Mouse (Mus musculus) stomach, embryonic 16.5 days (tissue): ENCODE data around the gene Dffb. TPM values are rescaled to one million over a fixed set of nuclear protein-coding genes. Genes with fewer than 3 reads are reported as not detected.

Experiments used
- ATAC-seq: fragments of 200-750 bp; cut with Nextera tagmentation; 2 replicates; pipeline ENCODE4 v1.8.0; 2017; ENCODE audit warnings: moderate number of reproducible peaks, moderate TSS enrichment; ENCODE audit not compliant: insufficient read depth, low FRiP score
- H3K27ac ChIP-seq: fragments of 300-500 bp; sonication (generic); 2 replicates; pipeline ENCODE4 v1.5.1; 2014; ENCODE audit warnings: low read length
- H3K27me3 ChIP-seq: fragments of 300-500 bp; sonication (generic); 2 replicates; pipeline ENCODE4 v1.6.1; 2014; ENCODE audit warnings: low read length, control low read depth, mixed read lengths; ENCODE audit not compliant: control insufficient read depth, insufficient read depth
- H3K36me3 ChIP-seq: fragments of 300-500 bp; sonication (generic); 2 replicates; pipeline ENCODE4 v1.6.1; 2014; ENCODE audit warnings: low read length; ENCODE audit not compliant: control insufficient read depth, insufficient read depth
- H3K4me1 ChIP-seq: fragments of 300-500 bp; sonication (generic); 2 replicates; pipeline ENCODE4 v1.6.1; 2014; ENCODE audit warnings: low read length, control low read depth, mixed read lengths; ENCODE audit not compliant: control insufficient read depth, insufficient read depth
- H3K4me2 ChIP-seq: fragments of 300-500 bp; sonication (generic); 2 replicates; pipeline ENCODE4 v1.6.1; 2014; ENCODE audit warnings: low read depth, low read length, mixed read lengths
- H3K4me3 ChIP-seq: fragments of 300-500 bp; sonication (generic); replicated peaks from 2 replicates; pipeline ENCODE4 v1.5.1; 2014; ENCODE audit warnings: mild to moderate bottlenecking, low read length
- H3K9ac ChIP-seq: fragments of 300-500 bp; sonication (generic); 2 replicates; pipeline ENCODE4 v1.6.1; 2014; ENCODE audit warnings: low read length
- H3K9me3 ChIP-seq: fragments of 300-500 bp; sonication (generic); replicated peaks from 2 replicates; pipeline ENCODE4 v1.6.1; 2016; ENCODE audit warnings: low read length, control low read depth; ENCODE audit not compliant: control insufficient read depth
- WGBS: fragments of 180-500 bp; shearing (Covaris S2); extraction: QIAGEN DNeasy Blood & Tissue Kit; methylation state at CpG from one replicate; pipeline ENCODE4 v1.1.7; 2014; 5-methylcytosine and 5-hydroxymethylcytosine counted together
- polyA plus RNA-seq: library from polyadenylated mRNA; unstranded; fragments of >200 nt; fragmentation: Nextera tagmentation; extraction: Ambion mirVana; gene quantifications from 2 replicates; pipeline ENCODE4 v1.2.1, GENCODE M21; 2015

Gene Dffb
- polyA plus RNA-seq, 1 experiment from 2014 or later = 12.8 TPM

GRCm38 (mm10) chr4:153951692-153952091 lies 23.2 kb downstream of the Dffb start:
- Histone ChIP-seq H3K27me3 (no peaks in the 10 kb centered on the region), H3K9ac (no peak overlapping the region), H3K4me2 (no peak overlapping the region), H3K4me3 (no peak overlapping the region), H3K4me1 (no peaks in the 10 kb centered on the region), H3K27ac (no peak overlapping the region), H3K36me3 (no peaks in the 10 kb centered on the region), H3K9me3 (no peaks in the 10 kb centered on the region)
- ATAC-seq = no peak
- 48% methylated on average over 5 of the region's 5 CpGs for WGBS

- 63% methylated on average over 3 of the region's 3 CpGs for WGBS
- ATAC-seq = no peak
- Histone ChIP-seq H3K9ac (no peak overlapping the region), H3K4me1 (no peaks in the 10 kb centered on the region), H3K9me3 (no peaks in the 10 kb centered on the region), H3K4me3 (no peak overlapping the region), H3K27ac (no peak overlapping the region), H3K27me3 (no peaks in the 10 kb centered on the region), H3K36me3 (no peaks in the 10 kb centered on the region), H3K4me2 (no peak overlapping the region)
Observed at GRCm38 (mm10) chr4:153951150-153951549, 23.8 kb downstream of the Dffb start.

GRCm38 (mm10) chr4:153950372-153950771 lies 24.6 kb downstream of the Dffb start:
- H3K36me3 ChIP-seq = no peaks in the 10 kb centered on the region
- H3K9ac ChIP-seq = no peak overlapping the region
- whole genome bisulfite sequencing = 64% methylated on average over 2 of the region's 2 CpGs
- no peaks in the 10 kb centered on the region for H3K4me1 ChIP-seq
- no peak overlapping the region for H3K4me2 ChIP-seq
- ATAC-seq = no peak
- H3K4me3 ChIP-seq = no peak overlapping the region
- H3K27me3 ChIP-seq = no peaks in the 10 kb centered on the region
- no peak overlapping the region for H3K27ac ChIP-seq
- H3K9me3 ChIP-seq = no peaks in the 10 kb centered on the region

GRCm38 (mm10) chr4:153945741-153946140 lies 29.2 kb downstream of the Dffb start:
- no peak overlapping the region for H3K9ac ChIP-seq
- H3K4me1 ChIP-seq = 0 out of 2 replicates have a peak, but pooled peaks cover 3% of the 10 kb centered on the region
- no peak overlapping the region for H3K27ac ChIP-seq
- no peak overlapping the region for H3K4me2 ChIP-seq
- H3K4me3 ChIP-seq = no peak overlapping the region
- H3K36me3 ChIP-seq = no peaks in the 10 kb centered on the region
- WGBS = 74% methylated on average over 6 of the region's 6 CpGs
- no peak for ATAC-seq
- H3K9me3 ChIP-seq = no peaks in the 10 kb centered on the region
- no peaks in the 10 kb centered on the region for H3K27me3 ChIP-seq

GRCm38 (mm10) chr4:153944261-153944660 lies 30.7 kb downstream of the Dffb start:
- no peak overlapping the region for H3K27ac ChIP-seq
- ATAC-seq = no peak
- no peak overlapping the region for H3K9ac ChIP-seq
- H3K9me3 ChIP-seq = no peaks in the 10 kb centered on the region
- H3K4me2 ChIP-seq = no peak overlapping the region
- 0 out of 2 replicates have a peak, but pooled peaks cover 3% of the 10 kb centered on the region for H3K4me1 ChIP-seq
- H3K4me3 ChIP-seq = no peak overlapping the region
- 51% methylated on average over 6 of the region's 6 CpGs for WGBS
- H3K27me3 ChIP-seq = no peaks in the 10 kb centered on the region
- H3K36me3 ChIP-seq = no peaks in the 10 kb centered on the region

GRCm38 (mm10) chr4:153943243-153943642 lies 31.7 kb downstream of the Dffb start:
- Histone ChIP-seq H3K27ac (no peak overlapping the region), H3K9me3 (no peaks in the 10 kb centered on the region), H3K36me3 (no peaks in the 10 kb centered on the region), H3K9ac (no peak overlapping the region), H3K4me2 (no peak overlapping the region), H3K4me3 (no peak overlapping the region), H3K4me1 (0 out of 2 replicates have a peak, but pooled peaks cover 3% of the 10 kb centered on the region), H3K27me3 (no peaks in the 10 kb centered on the region)
- 57% methylated on average over 4 of the region's 4 CpGs for WGBS
- no peak for ATAC-seq

- 61% methylated on average over 4 of the region's 4 CpGs for WGBS
Observed at GRCm38 (mm10) chr4:153929921-153930320, 45.0 kb downstream of the Dffb start.

GRCm38 (mm10) chr4:153929425-153929824 lies 45.5 kb downstream of the Dffb start:
- Histone ChIP-seq H3K27me3 (no peaks in the 10 kb centered on the region), H3K36me3 (no peaks in the 10 kb centered on the region), H3K9ac (no peak overlapping the region), H3K9me3 (no peaks in the 10 kb centered on the region), H3K27ac (no peak overlapping the region), H3K4me2 (no peak overlapping the region), H3K4me1 (no peaks in the 10 kb centered on the region), H3K4me3 (no peak overlapping the region)
- WGBS = 57% methylated on average over 10 of the region's 10 CpGs
- no peak for ATAC-seq

More at GRCm38 (mm10) chr4:153929921-153930320, 45.0 kb downstream of the Dffb start:
- Histone ChIP-seq H3K4me3 (no peak overlapping the region), H3K4me2 (no peak overlapping the region), H3K9ac (no peak overlapping the region), H3K36me3 (no peaks in the 10 kb centered on the region), H3K27ac (no peak overlapping the region), H3K4me1 (no peaks in the 10 kb centered on the region), H3K9me3 (no peaks in the 10 kb centered on the region), H3K27me3 (no peaks in the 10 kb centered on the region)
- no peak for ATAC-seq

GRCm38 (mm10) chr4:153928772-153929299 lies 46.1 kb downstream of the Dffb start:
- H3K4me1 ChIP-seq = no peaks in the 10 kb centered on the region
- ATAC-seq = no peak
- no peak overlapping the region for H3K4me3 ChIP-seq
- H3K36me3 ChIP-seq = no peaks in the 10 kb centered on the region
- no peaks in the 10 kb centered on the region for H3K27me3 ChIP-seq
- H3K9ac ChIP-seq = no peak overlapping the region
- no peaks in the 10 kb centered on the region for H3K9me3 ChIP-seq
- H3K4me2 ChIP-seq = no peak overlapping the region
- no peak overlapping the region for H3K27ac ChIP-seq
- WGBS = 85% methylated on average over 11 of the region's 11 CpGs
